Mouse (Mus musculus): ENCODE data around the gene Ccnl2. TPM values are rescaled to one million over a fixed set of nuclear protein-coding genes. Genes with fewer than 3 reads are reported as not detected.
A peak's percentile ranks its signal among the peaks of the same experiment; 100 is the strongest.

The Ccnl2 gene
- polyA plus RNA-seq (2012; rRNA removed) = 112 and 121 TPM in 2 replicates

DNA sequence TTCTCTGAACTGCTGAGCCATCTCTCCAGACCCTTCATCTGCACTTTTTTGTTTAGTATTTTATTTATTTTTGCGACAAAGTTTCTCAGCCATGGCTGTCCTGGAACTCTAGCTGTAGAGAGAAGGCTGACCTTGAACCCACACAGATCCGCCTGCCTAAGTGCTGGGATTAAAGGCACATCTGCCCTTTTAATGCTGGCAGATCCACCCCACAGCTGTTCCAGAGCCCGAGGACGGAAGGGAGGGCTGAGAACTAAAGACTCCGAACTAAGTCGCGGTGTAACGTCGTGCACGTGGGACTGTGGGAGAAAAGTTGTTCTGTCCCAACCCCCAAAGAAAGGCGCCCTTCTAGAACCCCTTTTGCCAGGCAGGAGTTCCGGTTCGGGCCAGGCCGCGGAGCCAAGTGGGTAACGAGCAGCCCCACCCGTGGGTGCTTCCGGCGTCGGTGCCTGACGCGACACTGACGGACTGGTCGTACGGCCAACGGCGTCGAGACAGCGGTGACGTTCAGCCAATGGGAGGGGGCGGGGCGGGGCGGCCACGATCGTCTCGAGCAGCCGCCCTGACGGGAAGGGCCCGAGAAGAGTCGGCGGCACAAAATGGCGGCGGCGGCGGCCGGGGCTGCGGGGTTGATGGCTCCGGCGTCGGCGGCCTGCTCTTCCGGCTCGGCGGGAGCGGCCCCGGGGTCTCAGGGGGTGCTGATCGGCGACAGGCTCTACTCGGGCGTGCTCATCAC lies at the start of gene Ccnl2:
Ccnl2 (plus strand) TSS at position 561 of the 736 bp plus-strand sequence.
- no peak for TF ChIP-seq CTCF (IDR thresholded peaks at IDR 0.05; ENCODE audit: extremely low read depth, insufficient read depth, low read length)
- TF ChIP-seq POLR2A (IDR thresholded peaks at IDR 0.05; ENCODE audit: extremely low read depth, insufficient read depth, low read length) = 0 out of 2 replicates have a peak, but pooled peaks have one; percentile 9
- Histone ChIP-seq H3K27ac (ENCODE audit: insufficient read depth, low read length) (peak within 1 kb of the TSS; percentile 90), H3K4me3 (ENCODE audit: insufficient read depth, low read length) (peak within 1 kb of the TSS; percentile 90), H3K4me1 (ENCODE audit: control insufficient read depth, insufficient read depth, low read length) (peaks cover 4% of the 10 kb centered on the region)

DNA sequence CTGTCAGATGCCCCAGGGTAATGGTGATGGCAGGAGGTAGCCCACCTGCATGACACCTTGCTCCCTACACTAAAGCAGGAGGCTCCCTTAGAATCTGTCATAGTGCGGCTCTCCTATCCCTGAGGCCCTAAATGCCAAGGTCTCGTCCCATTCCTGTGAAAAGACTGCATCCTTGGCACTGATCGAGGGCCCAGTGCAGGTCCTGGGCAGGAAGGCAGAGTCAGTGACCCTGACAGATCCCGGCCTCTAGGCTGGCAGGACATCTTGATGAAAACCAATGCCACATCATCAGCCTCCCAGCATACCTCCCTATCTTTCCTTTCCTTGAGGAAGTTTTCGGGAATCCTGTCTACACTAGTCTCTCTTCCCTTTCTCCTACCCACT lies 42.8 kb upstream of the Ccnl2 start:
- Histone ChIP-seq H3K4me3 (ENCODE audit: insufficient read depth, low read length) (peak overlapping the region; percentile 42), H3K4me1 (ENCODE audit: control insufficient read depth, insufficient read depth, low read length) (no peaks in the 10 kb centered on the region), H3K27ac (ENCODE audit: insufficient read depth, low read length) (no peak overlapping the region)
- TF ChIP-seq CTCF (IDR thresholded peaks at IDR 0.05; ENCODE audit: extremely low read depth, insufficient read depth, low read length) (no peak), POLR2A (IDR thresholded peaks at IDR 0.05; ENCODE audit: extremely low read depth, insufficient read depth, low read length) (no peak)

GRCm38 (mm10) chr4:155769880-155770512 lies 42.3 kb upstream of the Ccnl2 start:
- Histone ChIP-seq H3K27ac (ENCODE audit: insufficient read depth, low read length) (peak overlapping the region; percentile 31; the same call in 1 of the 2 replicates), H3K4me3 (ENCODE audit: insufficient read depth, low read length) (peak overlapping the region; percentile 42), H3K4me1 (ENCODE audit: control insufficient read depth, insufficient read depth, low read length) (0 out of 2 replicates have a peak, but pooled peaks cover 1% of the 10 kb centered on the region)
- TF ChIP-seq POLR2A (IDR thresholded peaks at IDR 0.05; ENCODE audit: extremely low read depth, insufficient read depth, low read length) (peak; percentile 48; the same call in 1 of the 2 replicates), CTCF (IDR thresholded peaks at IDR 0.05; ENCODE audit: extremely low read depth, insufficient read depth, low read length) (peak; percentile 74)

GRCm38 (mm10) chr4:155770626-155771025 lies 41.7 kb upstream of the Ccnl2 start:
- peaks cover 4% of the 10 kb centered on the region; the same call in 1 of the 2 replicates for H3K4me1 ChIP-seq (ENCODE audit: control insufficient read depth, insufficient read depth, low read length)
- peak overlapping the region; percentile 42; the same call in 1 of the 2 replicates for H3K4me3 ChIP-seq (ENCODE audit: insufficient read depth, low read length)
- 0 out of 2 replicates have a peak overlapping the region, but pooled peaks have one; percentile 31 for H3K27ac ChIP-seq (ENCODE audit: insufficient read depth, low read length)
- no peak for TF ChIP-seq POLR2A (IDR thresholded peaks at IDR 0.05; ENCODE audit: extremely low read depth, insufficient read depth, low read length)
- TF ChIP-seq CTCF (IDR thresholded peaks at IDR 0.05; ENCODE audit: extremely low read depth, insufficient read depth, low read length) = no peak

DNA sequence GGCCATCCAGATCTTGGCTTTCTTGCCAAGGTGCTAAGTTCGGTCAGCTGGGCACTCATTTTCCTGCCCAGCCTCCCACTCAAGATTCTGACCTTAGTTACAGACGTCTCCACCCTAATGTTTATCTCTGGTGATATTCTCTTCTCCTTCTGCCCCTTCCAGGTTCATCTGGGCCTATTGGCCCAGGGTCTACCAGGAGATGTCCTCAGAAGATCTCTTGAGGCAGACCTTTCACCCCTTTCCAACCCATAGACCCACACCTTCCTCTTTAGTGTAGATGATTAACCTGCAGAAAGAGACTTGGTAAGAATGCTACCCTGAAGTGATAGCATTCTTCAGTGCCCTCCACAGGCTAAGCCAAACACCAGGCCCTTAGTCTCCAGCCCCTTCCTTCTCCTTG lies 40.6 kb upstream of the Ccnl2 start:
- H3K4me1 ChIP-seq (ENCODE audit: control insufficient read depth, insufficient read depth, low read length) = peaks cover 5% of the 10 kb centered on the region
- H3K27ac ChIP-seq (ENCODE audit: insufficient read depth, low read length) = no peak overlapping the region
- TF ChIP-seq CTCF (IDR thresholded peaks at IDR 0.05; ENCODE audit: extremely low read depth, insufficient read depth, low read length) (no peak), POLR2A (IDR thresholded peaks at IDR 0.05; ENCODE audit: extremely low read depth, insufficient read depth, low read length) (no peak)
- no peak overlapping the region for H3K4me3 ChIP-seq (ENCODE audit: insufficient read depth, low read length)

DNA sequence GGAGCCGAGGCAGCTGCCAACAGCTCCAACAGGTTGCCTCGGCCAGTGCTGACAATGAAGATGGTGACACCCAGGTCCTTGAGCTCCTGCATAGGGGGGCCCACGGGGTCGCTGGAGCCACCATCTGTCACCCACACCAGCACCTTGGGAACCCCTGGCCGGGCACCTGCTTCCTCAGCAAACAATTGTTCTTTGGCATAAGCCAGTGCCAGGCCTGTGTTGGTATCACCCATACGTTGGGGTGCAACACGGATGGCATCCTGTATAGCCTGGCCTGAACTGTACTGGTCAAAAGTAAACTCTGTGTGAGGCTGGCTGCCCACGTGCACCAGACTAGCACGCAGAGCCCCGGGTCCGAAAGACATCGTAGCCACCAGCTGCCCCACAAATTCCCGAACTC lies 39.5 kb upstream of the Ccnl2 start:
- no peak overlapping the region for H3K4me3 ChIP-seq (ENCODE audit: insufficient read depth, low read length)

DNA sequence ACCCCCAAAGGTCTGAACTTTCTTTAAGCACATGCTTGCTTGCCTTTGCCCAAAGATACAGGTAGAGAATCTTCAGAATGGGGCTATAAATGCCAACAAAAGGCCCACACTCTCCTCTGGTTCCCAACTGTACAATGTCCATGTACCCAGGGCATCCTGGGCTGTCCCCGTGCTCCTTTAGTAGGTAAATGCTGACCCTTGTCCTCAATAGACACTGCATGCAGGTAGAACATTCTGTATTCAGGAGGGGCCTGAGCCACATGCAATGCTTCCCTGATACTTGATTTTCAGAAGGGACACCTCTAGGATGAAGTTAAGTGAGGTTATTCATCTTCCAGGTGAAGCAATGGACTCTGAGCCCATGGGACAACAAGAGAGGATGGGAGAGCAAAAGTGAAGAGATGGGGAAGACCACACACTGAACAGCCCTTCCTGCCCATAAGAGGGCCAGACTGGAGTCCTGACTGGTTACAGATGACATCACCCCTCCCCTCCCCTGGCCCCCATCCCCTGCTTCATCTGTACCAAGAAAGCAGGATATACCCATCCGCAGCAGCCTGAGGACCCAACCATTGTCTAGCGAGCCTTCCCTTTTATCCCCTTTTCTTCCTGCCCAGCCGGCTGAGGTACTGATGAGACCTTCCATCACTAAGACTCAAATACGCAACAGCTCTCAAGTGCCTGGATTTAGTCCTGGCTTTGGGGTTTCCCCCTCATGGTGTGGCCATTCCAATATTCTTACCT lies 38.8 kb upstream of the Ccnl2 start:
- peak overlapping the region; percentile 31; the same call in 1 of the 2 replicates for H3K4me3 ChIP-seq (ENCODE audit: insufficient read depth, low read length)
- TF ChIP-seq CTCF (IDR thresholded peaks at IDR 0.05; ENCODE audit: extremely low read depth, insufficient read depth, low read length) = no peak
- no peak for TF ChIP-seq POLR2A (IDR thresholded peaks at IDR 0.05; ENCODE audit: extremely low read depth, insufficient read depth, low read length)
- peaks cover 9% of the 10 kb centered on the region for H3K4me1 ChIP-seq (ENCODE audit: control insufficient read depth, insufficient read depth, low read length)
- no peak overlapping the region for H3K27ac ChIP-seq (ENCODE audit: insufficient read depth, low read length)

More for the DNA sequence above, 39.5 kb upstream of the Ccnl2 start:
- TF ChIP-seq POLR2A (IDR thresholded peaks at IDR 0.05; ENCODE audit: extremely low read depth, insufficient read depth, low read length) (no peak), CTCF (IDR thresholded peaks at IDR 0.05; ENCODE audit: extremely low read depth, insufficient read depth, low read length) (no peak)
- H3K27ac ChIP-seq (ENCODE audit: insufficient read depth, low read length) = no peak overlapping the region
- H3K4me1 ChIP-seq (ENCODE audit: control insufficient read depth, insufficient read depth, low read length) = peaks cover 9% of the 10 kb centered on the region

DNA sequence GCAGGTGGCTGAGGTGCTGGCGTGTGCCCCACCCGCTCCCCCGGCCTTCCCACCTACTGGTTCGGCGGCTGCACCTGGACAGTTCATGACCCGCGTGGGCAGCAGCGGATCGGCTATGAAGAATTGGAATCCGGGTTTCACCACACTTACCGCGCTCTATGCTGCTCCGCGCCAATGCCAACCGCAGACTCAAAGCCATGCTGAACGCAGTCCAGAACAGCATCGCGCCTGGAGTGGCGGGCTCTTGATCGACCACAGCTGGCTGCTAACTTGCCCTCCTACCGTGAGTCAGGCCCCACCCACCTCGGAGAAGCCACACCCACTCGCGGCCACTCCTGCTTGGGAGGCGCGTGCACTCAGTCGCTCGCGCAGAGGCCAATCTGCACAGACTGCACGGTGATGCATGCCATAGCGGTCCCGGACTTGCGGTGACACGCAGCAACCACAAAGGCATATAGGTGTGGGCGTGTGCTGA lies 38.0 kb upstream of the Ccnl2 start, which contains the start of gene Vwa1:
Vwa1 (minus strand) TSS at position 419 of the 475 bp plus-strand sequence.
- peak; percentile 96 for TF ChIP-seq POLR2A (IDR thresholded peaks at IDR 0.05; ENCODE audit: extremely low read depth, insufficient read depth, low read length)
- TF ChIP-seq CTCF (IDR thresholded peaks at IDR 0.05; ENCODE audit: extremely low read depth, insufficient read depth, low read length) = no peak
- Histone ChIP-seq H3K4me1 (ENCODE audit: control insufficient read depth, insufficient read depth, low read length) (peaks cover 9% of the 10 kb centered on the region), H3K27ac (ENCODE audit: insufficient read depth, low read length) (peak within 1 kb of the TSS; percentile 61), H3K4me3 (ENCODE audit: insufficient read depth, low read length) (peak within 1 kb of the TSS; percentile 31)

Measured in cortical plate, adult 2 months (tissue).